Mouse (Mus musculus) brain, embryonic 14.5 days (tissue): ENCODE results near the gene Prpf40b.

ENCODE experiments used
- CTCF ChIP-seq: fragments of 200-500 bp; IDR thresholded peaks from 2 replicates; pipeline ENCODE4 v1.5.1; 2012; ENCODE audit warnings: inconsistent platforms, mild to moderate bottlenecking, moderate library complexity, borderline replicate concordance; ENCODE audit not compliant: insufficient read depth, insufficient read length; ENCODE audit errors: extremely low read depth
- POLR2A ChIP-seq: fragments of 200-500 bp; IDR thresholded peaks from 2 replicates; pipeline ENCODE4 v1.6.1; 2012; ENCODE audit warnings: mild to moderate bottlenecking, inconsistent platforms, borderline replicate concordance; ENCODE audit not compliant: poor library complexity, insufficient read depth, insufficient read length, severe bottlenecking; ENCODE audit errors: extremely low read depth

DNA sequence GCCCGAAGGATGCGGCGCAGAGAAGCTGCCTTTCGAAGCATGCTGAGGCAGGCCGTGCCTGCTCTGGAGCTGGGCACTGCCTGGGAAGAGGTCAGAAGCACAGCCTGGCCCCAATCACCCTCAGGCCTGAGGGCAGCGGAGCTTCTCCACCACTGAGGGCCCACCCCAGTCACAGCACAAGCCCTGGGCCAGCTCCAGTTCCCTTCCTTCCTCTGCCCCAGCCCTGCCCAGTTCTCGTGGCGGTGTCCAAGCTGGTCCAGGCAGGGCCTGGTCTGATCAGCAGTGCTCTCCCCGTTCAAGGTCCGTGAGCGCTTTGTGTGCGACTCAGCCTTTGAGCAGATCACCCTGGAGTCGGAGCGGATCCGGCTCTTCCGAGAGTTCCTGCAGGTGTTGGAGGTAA, 20.0 kb downstream of the Prpf40b start:
- TF ChIP-seq POLR2A: no peak
- no peak for TF ChIP-seq CTCF
